Mouse (Mus musculus): ENCODE measurements around the gene Pigb.

GRCm38 (mm10) chr9:73005106-73005505, 35.1 kb downstream of the Pigb start:
- TF ChIP-seq CTCF (IDR thresholded peaks at IDR 0.05; ENCODE audit: low read depth, low read length) (no peak), POLR2A (IDR thresholded peaks at IDR 0.05; ENCODE audit: extremely low read depth, insufficient read depth, low read length) (no peak)

Measured in liver, adult 2 months (tissue).